Mouse (Mus musculus) megakaryocyte, adult 5-6 weeks (primary cell): ENCODE measurements around the gene Tnfsf12. TPM values are rescaled to one million over a fixed set of nuclear protein-coding genes. Genes with fewer than 3 reads are reported as not detected.

Experiments used
- ATAC-seq: 2 replicates; pipeline ENCODE4 v1.8.0; 2016; ENCODE audit warnings: mild to moderate bottlenecking, inconsistent platforms; ENCODE audit not compliant: poor library complexity, severe bottlenecking
- total RNA-seq, 2 experiments: library from RNA; stranded (forward) in 1 of 2; stranded (reverse) in 1 of 2; fragments of 153-499, 151-499 nt in 1 of 2; fragments of 221-1000, 200-1000 nt in 1 of 2; gene quantifications; 2 replicates each; pipeline versions ENCODE4 v1.2.3 to v1.2.4; 2015 to 2017

The Tnfsf12 gene
- total RNA-seq, 2 experiments from 2014 or later: 4.9 to 25.5 TPM

DNA sequence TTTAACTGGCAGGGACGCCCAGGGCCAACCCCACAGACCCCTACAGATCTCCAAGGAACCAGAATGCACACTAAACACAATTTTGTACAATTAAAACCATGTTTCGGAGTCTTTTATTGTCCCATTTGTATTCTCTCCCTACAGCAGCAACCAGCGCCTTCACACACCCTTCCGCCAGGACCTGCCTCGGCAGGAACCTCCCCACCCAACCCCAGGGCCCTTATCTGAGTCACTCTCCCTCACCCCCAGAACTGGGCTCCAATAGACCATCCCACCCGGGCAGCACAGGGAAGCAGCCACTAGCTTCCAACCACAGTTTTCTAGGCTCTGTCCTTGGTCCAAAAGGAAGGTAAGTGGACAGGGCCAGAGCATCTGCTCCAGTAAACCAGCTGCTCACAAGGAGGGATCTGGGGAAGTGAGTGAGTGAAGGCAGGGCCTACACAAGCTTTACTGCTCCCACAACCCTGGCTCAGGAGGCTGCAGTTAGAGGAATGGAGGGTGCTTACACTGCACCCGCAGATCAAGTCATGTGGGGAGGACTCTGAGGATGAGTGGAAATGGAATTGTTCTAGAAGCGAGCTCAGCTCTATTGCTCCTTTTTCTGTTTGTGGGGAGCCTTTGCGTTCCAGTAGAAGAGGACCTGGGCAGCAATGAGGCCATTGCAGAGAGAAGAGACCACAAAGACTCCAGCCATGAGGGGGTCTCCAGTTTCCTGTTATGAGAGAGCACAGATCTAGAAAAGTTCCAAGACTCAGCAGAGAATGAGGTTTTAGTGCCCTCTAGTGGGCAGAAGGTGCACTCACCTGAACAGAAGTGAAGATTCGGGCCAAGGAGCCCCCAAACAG lies 38.8 kb downstream of the Tnfsf12 start:
- ATAC-seq: peak; percentile 26; the same call in 1 of the 2 replicates

GRCm38 (mm10) chr11:69656065-69656455 lies 39.6 kb downstream of the Tnfsf12 start:
- no peak for ATAC-seq

DNA sequence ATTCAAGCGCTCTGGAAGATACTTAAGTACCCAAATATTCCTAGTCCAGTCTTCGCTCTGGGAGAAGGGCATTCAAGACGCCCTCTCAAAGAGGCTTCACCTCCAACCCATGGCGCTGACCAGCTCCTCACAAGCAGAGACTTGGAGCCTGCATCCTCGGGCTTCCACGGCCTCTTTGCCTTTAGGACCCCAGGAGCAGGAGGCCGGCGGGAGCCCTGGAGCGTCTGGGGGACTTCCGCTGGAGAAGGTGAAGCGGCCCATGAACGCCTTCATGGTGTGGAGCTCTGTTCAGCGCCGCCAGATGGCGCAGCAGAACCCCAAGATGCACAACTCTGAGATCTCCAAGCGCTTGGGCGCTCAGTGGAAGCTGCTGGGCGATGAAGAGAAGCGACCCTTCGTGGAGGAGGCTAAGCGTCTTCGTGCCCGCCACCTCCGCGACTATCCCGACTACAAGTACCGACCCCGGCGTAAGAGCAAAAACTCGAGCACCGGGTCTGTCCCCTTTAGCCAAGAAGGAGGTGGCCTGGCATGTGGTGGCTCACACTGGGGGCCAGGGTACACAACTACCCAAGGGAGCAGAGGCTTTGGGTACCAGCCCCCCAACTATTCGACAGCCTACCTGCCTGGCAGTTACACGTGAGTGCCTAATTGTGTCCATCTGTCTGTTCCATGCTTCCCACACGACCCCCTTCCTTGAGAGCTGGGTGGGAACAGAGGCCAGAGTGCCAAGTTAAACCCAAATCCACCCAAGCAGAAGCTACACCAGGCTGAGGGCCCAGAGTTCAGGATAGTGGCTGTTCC lies 40.2 kb downstream of the Tnfsf12 start, which contains the start of gene Sox15:
Gene Sox15, plus strand, starts transcription at position 51 of the 801 bp plus-strand sequence.
- ATAC-seq: peak; percentile 68

DNA sequence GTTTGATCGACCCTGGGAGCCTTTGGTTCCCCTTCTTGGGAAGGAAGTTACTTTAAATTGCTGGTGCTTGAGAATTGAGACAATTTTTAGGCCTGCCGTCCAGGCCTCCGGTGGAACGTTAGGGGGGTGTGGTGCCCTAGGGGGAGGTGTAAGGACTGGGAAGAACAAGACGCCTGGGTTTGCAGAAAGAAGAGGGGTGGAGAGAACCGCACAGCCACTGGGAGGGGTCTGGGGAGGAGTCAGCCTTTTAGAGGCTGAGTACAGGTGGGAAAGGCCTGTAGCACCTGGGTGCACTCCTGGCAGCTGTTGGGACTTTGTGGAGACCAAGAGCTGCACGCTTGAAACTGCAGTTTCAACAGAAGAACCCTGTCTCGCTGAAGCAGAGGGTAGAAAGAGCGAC lies 40.9 kb downstream of the Tnfsf12 start:
- ATAC-seq: no peak

GRCm38 (mm10) chr11:69653399-69653798 lies 42.2 kb downstream of the Tnfsf12 start:
- no peak for ATAC-seq

GRCm38 (mm10) chr11:69645860-69646259 lies 49.8 kb downstream of the Tnfsf12 start:
- ATAC-seq: no peak

Other genes starting within 250 kb of the Tnfsf12 start
Only the 30 nearest of the 36 such genes appear.
- gene Dnah2, start 146.7 kb downstream of the Tnfsf12 start, total RNA-seq (2015): 0.54 and 1.8 TPM in 2 replicates
- gene Dnah2, start 146.7 kb downstream of the Tnfsf12 start, total RNA-seq (2017): 2.1 and 8.0 TPM in 2 replicates
- gene Efnb3, start 135.6 kb downstream of the Tnfsf12 start, total RNA-seq (2015): 0.11 TPM in 1 of 2 replicates, not detected in the other
- gene Efnb3, start 135.6 kb downstream of the Tnfsf12 start, total RNA-seq (2017): 0.45 TPM in 1 of 2 replicates, not detected in the other
- gene Wrap53, start 115.6 kb downstream of the Tnfsf12 start, total RNA-seq (2015): 11.8 and 12.2 TPM in 2 replicates
- gene Wrap53, start 115.6 kb downstream of the Tnfsf12 start, total RNA-seq (2017): 5.3 and 5.9 TPM in 2 replicates
- 59.2 and 64.7 TPM in 2 replicates for gene Trp53, start 115.5 kb downstream of the Tnfsf12 start, total RNA-seq (2015)
- gene Trp53, start 115.5 kb downstream of the Tnfsf12 start, total RNA-seq (2017): 21.8 and 28.3 TPM in 2 replicates
- gene Atp1b2, start 89.9 kb downstream of the Tnfsf12 start, total RNA-seq (2015): 0.91 and 2.2 TPM in 2 replicates
- gene Atp1b2, start 89.9 kb downstream of the Tnfsf12 start, total RNA-seq (2017): 0.26 and 0.45 TPM in 2 replicates
- gene Shbg, start 77.9 kb downstream of the Tnfsf12 start, total RNA-seq (2015): not detected in 2 replicates
- gene Shbg, start 77.9 kb downstream of the Tnfsf12 start, total RNA-seq (2017): not detected in 2 replicates
- not detected in 2 replicates for gene Sat2, start 73.8 kb downstream of the Tnfsf12 start, total RNA-seq (2015)
- not detected in 2 replicates for gene Sat2, start 73.8 kb downstream of the Tnfsf12 start, total RNA-seq (2017)
- 25.3 and 29.0 TPM in 2 replicates for gene Fxr2, start 62.9 kb downstream of the Tnfsf12 start, total RNA-seq (2015)
- 33.3 and 36.5 TPM in 2 replicates for gene Fxr2, start 62.9 kb downstream of the Tnfsf12 start, total RNA-seq (2017)
- gene Sox15, start 40.5 kb downstream of the Tnfsf12 start, total RNA-seq (2015): not detected in 2 replicates
- gene Sox15, start 40.5 kb downstream of the Tnfsf12 start, total RNA-seq (2017): 0.22 TPM in 1 of 2 replicates, not detected in the other
- gene Mpdu1, start 33.2 kb downstream of the Tnfsf12 start, total RNA-seq (2015): 34.9 and 40.9 TPM in 2 replicates
- 55.7 and 56.5 TPM in 2 replicates for gene Mpdu1, start 33.2 kb downstream of the Tnfsf12 start, total RNA-seq (2017)
- 302 and 304 TPM in 2 replicates for gene Cd68, start 29.7 kb downstream of the Tnfsf12 start, total RNA-seq (2015)
- 195 and 219 TPM in 2 replicates for gene Cd68, start 29.7 kb downstream of the Tnfsf12 start, total RNA-seq (2017)
- 457 and 494 TPM in 2 replicates for gene Eif4a1, start 23.4 kb downstream of the Tnfsf12 start, total RNA-seq (2015)
- 511 and 523 TPM in 2 replicates for gene Eif4a1, start 23.4 kb downstream of the Tnfsf12 start, total RNA-seq (2017)
- 94.3 and 104 TPM in 2 replicates for gene Senp3, start 13.8 kb downstream of the Tnfsf12 start, total RNA-seq (2015)
- 68.9 and 80.8 TPM in 2 replicates for gene Senp3, start 13.8 kb downstream of the Tnfsf12 start, total RNA-seq (2017)
- 37.7 and 47.2 TPM in 2 replicates for gene Tnfsf13, start 10.1 kb downstream of the Tnfsf12 start, total RNA-seq (2015)
- 74.3 and 78.9 TPM in 2 replicates for gene Tnfsf13, start 10.1 kb downstream of the Tnfsf12 start, total RNA-seq (2017)
- gene Tnfsfm13, start 249 bp upstream of the Tnfsf12 start, total RNA-seq (2015): 11.6 and 13.6 TPM in 2 replicates
- 8.5 and 12.2 TPM in 2 replicates for gene Tnfsfm13, start 249 bp upstream of the Tnfsf12 start, total RNA-seq (2017)
- 116 and 118 TPM in 2 replicates for gene Polr2a, start 62.8 kb upstream of the Tnfsf12 start, total RNA-seq (2015)
- 38.6 and 42.9 TPM in 2 replicates for gene Polr2a, start 62.8 kb upstream of the Tnfsf12 start, total RNA-seq (2017)
- gene Slc35g3, start 66.1 kb upstream of the Tnfsf12 start, total RNA-seq (2015): not detected in 2 replicates
- gene Slc35g3, start 66.1 kb upstream of the Tnfsf12 start, total RNA-seq (2017): not detected in 2 replicates
- gene Zbtb4, start 70.1 kb upstream of the Tnfsf12 start, total RNA-seq (2015): 1.6 and 2.6 TPM in 2 replicates
- 1.4 and 2.4 TPM in 2 replicates for gene Zbtb4, start 70.1 kb upstream of the Tnfsf12 start, total RNA-seq (2017)
- gene Chrnb1, start 100.1 kb upstream of the Tnfsf12 start, total RNA-seq (2015): 0.32 and 0.36 TPM in 2 replicates
- 0.16 TPM in 1 of 2 replicates, not detected in the other for gene Chrnb1, start 100.1 kb upstream of the Tnfsf12 start, total RNA-seq (2017)
- 0.14 TPM in 1 of 2 replicates, not detected in the other for gene Fgf11, start 106.0 kb upstream of the Tnfsf12 start, total RNA-seq (2015)
- gene Fgf11, start 106.0 kb upstream of the Tnfsf12 start, total RNA-seq (2017): not detected in 2 replicates
- not detected in 2 replicates for gene Tmem102, start 109.8 kb upstream of the Tnfsf12 start, total RNA-seq (2015)
- not detected in 2 replicates for gene Tmem102, start 109.8 kb upstream of the Tnfsf12 start, total RNA-seq (2017)
- not detected in 2 replicates for gene Gm39566, start 119.4 kb upstream of the Tnfsf12 start, total RNA-seq (2015)
- gene Gm39566, start 119.4 kb upstream of the Tnfsf12 start, total RNA-seq (2017): not detected in 2 replicates
- not detected in 2 replicates for gene Spem2, start 122.6 kb upstream of the Tnfsf12 start, total RNA-seq (2015)
- gene Spem2, start 122.6 kb upstream of the Tnfsf12 start, total RNA-seq (2017): not detected in 2 replicates
- gene Spem1, start 126.3 kb upstream of the Tnfsf12 start, total RNA-seq (2015): not detected in 2 replicates
- gene Spem1, start 126.3 kb upstream of the Tnfsf12 start, total RNA-seq (2017): not detected in 2 replicates
- 0.20 and 0.48 TPM in 2 replicates for gene Nlgn2, start 141.9 kb upstream of the Tnfsf12 start, total RNA-seq (2015)
- gene Nlgn2, start 141.9 kb upstream of the Tnfsf12 start, total RNA-seq (2017): 0.16 and 0.88 TPM in 2 replicates
- gene Tmem256, start 142.7 kb upstream of the Tnfsf12 start, total RNA-seq (2015): 217 and 226 TPM in 2 replicates
- 117 and 158 TPM in 2 replicates for gene Tmem256, start 142.7 kb upstream of the Tnfsf12 start, total RNA-seq (2017)
- gene Plscr3, start 150.5 kb upstream of the Tnfsf12 start, total RNA-seq (2015): 19.8 and 23.7 TPM in 2 replicates
- 10.8 and 18.1 TPM in 2 replicates for gene Plscr3, start 150.5 kb upstream of the Tnfsf12 start, total RNA-seq (2017)
- not detected in 2 replicates for gene Tnk1, start 162.9 kb upstream of the Tnfsf12 start, total RNA-seq (2015)
- 0.04 TPM in 1 of 2 replicates, not detected in the other for gene Tnk1, start 162.9 kb upstream of the Tnfsf12 start, total RNA-seq (2017)
- not detected in 2 replicates for gene Tmem95, start 182.2 kb upstream of the Tnfsf12 start, total RNA-seq (2015)
- not detected in 2 replicates for gene Tmem95, start 182.2 kb upstream of the Tnfsf12 start, total RNA-seq (2017)
- 2.9 and 3.3 TPM in 2 replicates for gene Kctd11, start 185.6 kb upstream of the Tnfsf12 start, total RNA-seq (2015)
- gene Kctd11, start 185.6 kb upstream of the Tnfsf12 start, total RNA-seq (2017): 3.0 and 3.3 TPM in 2 replicates